Mouse (Mus musculus) small intestine, adult 2 months (tissue): ENCODE measurements around the gene Pepd.

Source experiments
- CTCF ChIP-seq: fragments of 200-500 bp; IDR thresholded peaks from 2 replicates; pipeline ENCODE4 v1.5.1; 2012; ENCODE audit warnings: low read depth, mild to moderate bottlenecking, control low read depth, inconsistent platforms, low read length, moderate library complexity, mixed read lengths; ENCODE audit not compliant: insufficient replicate concordance, insufficient read length; ENCODE audit errors: extremely low read depth
- POLR2A ChIP-seq: fragments of 200-500 bp; IDR thresholded peaks from 2 replicates; pipeline ENCODE4 v1.6.1; 2012; ENCODE audit warnings: low read depth, mild to moderate bottlenecking, control low read depth, inconsistent platforms, low read length, moderate library complexity

GRCm38 (mm10) chr7:35000839-35001238, 88.7 kb downstream of the Pepd start:
- TF ChIP-seq CTCF, result peak; percentile 69; the same call in 1 of the 2 replicates
- no peak for TF ChIP-seq POLR2A
